Mouse (Mus musculus) heart, postnatal 4 days (tissue): ENCODE results near the gene Gm11492. TPM values are rescaled to one million over a fixed set of nuclear protein-coding genes. Genes with fewer than 3 reads are reported as not detected.

ENCODE experiments used
- DNase-seq: peaks from one replicate; pipeline ENCODE4 v3.0.0; 2021
- total RNA-seq, 2 experiments: library from RNA; stranded (reverse); gene quantifications; 2 replicates each; pipeline ENCODE4 v1.2.3; 2021

Gm11492 gene
- total RNA-seq, 2 experiments from 2014 or later = not detected

DNA sequence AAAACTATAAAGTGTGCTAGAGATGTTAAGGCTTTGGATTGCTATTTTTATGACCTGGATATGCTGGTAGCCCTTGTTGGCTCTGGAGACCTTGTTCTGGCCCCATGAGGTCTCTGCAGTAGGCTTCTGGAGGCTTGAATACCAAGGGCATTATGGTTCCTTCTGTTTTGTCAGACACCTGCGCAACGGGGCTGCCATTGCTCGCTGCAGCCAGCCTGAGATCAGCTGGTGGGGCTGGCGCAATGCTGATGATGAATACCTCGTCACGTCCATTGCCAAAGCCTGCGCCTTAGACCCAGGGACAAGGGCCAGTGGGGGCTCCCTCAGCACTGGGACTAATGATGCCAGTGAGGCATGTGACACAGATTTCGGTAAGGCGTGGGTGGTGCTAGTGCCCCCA lies 35.8 kb downstream of the Gm11492 start:
- no peak for DNase-seq

DNA sequence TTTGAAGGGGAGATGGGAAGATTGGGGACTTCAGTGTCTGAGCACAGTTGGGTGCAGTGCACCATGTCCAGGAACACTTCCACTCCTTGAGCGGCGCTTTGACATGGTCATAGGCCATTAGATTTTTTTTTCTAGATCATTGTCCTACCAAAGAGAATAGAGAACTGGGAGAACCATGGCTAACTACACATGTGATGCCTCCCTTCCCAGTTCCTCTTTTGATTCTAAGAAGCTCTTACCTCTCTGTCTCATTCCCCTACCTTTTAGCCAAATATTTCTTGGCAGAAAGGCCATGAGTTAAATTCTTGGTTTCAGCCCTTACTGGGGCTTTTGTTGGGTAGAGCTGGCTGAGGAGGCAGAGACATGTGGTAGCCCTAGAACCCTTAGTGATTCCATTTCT lies 37.1 kb downstream of the Gm11492 start:
- DNase-seq = no peak

DNA sequence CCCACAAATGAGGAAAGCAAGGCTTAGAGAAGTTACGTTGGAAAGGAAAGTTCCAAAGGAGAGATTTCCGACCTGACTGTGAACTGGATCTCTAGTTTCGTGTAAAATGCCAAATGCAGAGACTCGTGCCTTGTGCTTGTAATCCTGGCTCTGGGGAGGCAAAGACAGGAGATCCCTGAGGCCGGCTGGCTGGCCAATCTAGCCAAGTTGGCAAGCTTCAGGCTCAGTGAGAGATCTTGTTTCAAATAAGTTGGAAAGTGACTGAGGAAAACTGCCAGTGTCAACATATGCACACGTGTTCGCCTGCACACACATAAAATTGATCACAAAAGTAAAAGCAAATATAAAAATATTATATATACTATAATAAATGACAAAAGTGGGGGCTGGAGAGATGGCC lies 42.8 kb downstream of the Gm11492 start:
- DNase-seq = no peak

DNA sequence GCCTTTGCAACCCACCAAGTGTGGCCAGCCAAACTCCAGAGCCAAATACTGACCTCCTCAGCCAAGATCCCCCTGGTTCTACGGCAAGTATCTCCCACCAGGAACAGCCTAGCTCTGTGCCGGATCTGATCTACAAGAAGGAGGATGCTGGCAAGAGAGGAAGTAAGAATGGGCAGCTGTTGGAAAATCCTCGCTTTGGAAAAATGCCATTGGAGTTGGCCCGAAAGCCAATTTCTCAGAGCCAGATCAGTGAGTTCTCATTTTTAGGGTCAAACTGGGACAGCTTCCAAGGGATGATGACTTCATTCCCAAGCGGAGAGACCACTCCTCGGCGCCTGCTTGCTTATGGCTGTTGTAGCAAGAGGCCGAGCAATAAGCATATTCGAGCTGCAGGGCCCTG lies 45.1 kb downstream of the Gm11492 start:
- no peak for DNase-seq

DNA sequence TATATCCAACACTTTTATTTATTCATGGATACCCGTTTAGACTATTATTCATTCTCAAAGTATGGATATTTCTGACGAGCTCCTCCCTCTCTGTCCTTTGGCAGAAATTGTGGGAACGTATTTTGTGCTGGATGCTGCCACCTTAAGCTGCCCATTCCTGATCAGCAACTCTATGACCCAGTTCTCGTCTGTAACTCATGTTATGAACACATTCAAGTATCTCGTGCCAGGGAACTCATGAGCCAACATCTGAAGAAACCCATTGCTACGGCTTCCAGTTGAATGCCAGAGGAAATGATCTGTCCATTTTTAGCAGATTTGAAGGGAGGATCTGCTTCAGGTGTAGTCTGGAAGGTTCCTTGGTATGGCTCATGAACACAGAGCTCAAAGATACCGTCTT lies 47.5 kb downstream of the Gm11492 start:
- DNase-seq = no peak

DNA sequence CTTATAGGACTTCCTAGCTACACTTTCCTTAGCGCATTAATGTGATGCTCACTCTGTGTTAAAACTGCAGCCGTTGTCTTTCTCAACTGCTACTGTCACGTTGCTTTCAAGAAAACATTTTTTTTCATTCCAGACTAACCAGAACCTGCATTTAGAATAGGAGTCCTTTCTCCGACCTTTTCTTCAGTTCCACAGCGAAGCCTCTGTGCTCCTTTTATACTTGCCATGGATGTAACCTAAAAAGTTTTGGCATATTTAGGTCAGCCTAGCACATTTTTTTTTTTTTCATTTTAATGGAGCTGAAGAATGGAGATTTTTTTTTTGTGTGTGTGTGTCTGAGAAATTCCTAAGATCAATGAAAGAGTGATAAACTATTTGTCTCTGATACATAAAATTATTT lies 49.1 kb downstream of the Gm11492 start:
- DNase-seq = no peak

DNA sequence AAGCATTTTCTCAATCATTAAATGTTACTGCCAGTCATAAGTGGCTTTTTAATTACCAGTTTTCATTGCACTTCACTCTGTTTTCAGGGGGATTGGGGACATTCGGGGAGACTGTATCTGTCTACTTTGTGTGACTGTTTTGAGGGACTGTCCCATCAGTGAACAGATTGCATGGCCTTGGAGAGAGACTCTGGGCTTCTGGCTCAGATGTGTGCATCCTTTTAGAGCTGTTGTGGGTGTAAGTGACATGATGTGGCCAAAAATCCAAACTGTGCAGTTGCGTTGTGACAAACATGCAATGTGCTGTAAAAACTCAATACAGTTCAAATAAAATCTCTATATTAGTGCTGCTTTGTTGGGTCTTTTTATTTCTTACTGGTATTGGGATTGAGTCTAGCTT lies 49.5 kb downstream of the Gm11492 start:
- DNase-seq = no peak

DNA sequence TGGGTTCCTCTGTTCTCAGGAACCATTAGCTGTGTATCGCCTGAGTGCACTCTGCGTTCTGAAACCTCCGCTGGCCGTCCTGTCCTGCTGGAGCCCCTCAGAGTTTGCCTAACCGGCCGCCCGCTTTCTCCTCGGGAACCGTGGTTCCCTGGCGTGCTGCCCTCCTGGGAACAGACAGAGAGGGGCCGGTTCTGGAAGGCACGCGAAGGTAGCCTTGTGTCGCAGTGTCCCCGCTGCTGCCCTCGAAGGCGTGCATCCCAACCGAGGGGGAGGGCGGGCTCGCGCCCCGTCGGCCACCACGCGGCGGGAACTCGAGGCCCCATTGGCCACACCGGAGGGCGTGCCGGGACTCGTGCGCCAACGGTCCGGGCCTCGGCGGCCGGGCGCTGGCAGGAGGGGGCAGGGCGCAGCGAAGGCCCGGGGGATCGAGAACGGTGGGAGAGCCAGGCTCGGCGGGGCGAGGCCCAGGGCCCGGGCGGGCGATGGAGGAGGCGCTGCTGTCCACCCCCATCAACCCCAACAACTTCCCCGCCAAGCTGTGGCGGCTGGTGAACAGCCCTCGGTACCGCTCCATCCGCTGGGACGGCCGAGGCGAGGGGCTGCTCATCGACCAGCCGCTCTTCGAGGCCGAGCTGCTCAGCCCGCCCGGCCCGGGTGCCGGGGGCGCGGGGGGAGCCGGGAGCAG lies 50.5 kb downstream of the Gm11492 start, which contains the start of gene Hsf5:
TSS of gene Hsf5 (plus strand) at position 375 of the 685 bp plus-strand sequence.
- no peak for DNase-seq

DNA sequence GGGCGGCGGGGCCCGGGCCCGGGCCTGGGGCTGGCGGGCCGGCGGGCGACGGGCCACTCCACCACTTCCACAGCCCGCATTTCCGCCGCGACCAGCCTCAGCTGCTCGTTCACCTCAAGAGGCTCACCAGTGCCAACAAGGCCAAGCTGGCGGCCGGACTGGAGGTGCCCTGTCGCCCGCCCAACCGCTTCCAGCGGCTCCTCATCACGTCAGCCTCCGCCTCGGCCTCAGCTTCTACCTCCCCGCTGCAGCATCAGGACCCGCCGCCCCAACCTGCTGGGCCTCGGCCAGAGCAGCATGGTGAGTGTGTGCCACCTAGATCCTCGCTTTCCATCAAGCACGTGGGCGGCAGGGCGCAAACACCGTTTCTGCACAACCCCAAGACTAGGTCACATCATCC lies 51.2 kb downstream of the Gm11492 start:
- DNase-seq = no peak

Other genes starting within 250 kb of the Gm11492 start
- 10 to 100 TPM; 18.1 to 18.7 TPM for gene Ppm1e, start 207.6 kb upstream of the Gm11492 start, total RNA-seq
- 10 to 100 TPM; 10.5 to 11.1 TPM for gene Rad51c, start 161.7 kb upstream of the Gm11492 start, total RNA-seq
- not detected for gene Tex14, start 161.6 kb upstream of the Gm11492 start, total RNA-seq
- 10 to 100 TPM; 65.4 to 68.6 TPM for gene Sept4, start 2.2 kb downstream of the Gm11492 start, total RNA-seq
- gene Mtmr4, start 25.5 kb downstream of the Gm11492 start, total RNA-seq = 10 to 100 TPM; 15.2 TPM
- under 1 TPM; 0.09 to 0.10 TPM for gene Hsf5, start 50.5 kb downstream of the Gm11492 start, total RNA-seq
- gene Rnf43, start 96.1 kb downstream of the Gm11492 start, total RNA-seq = under 1 TPM; 0.36 to 0.95 TPM
- 10 to 100 TPM; 47.9 to 49.9 TPM for gene Supt4a, start 170.9 kb downstream of the Gm11492 start, total RNA-seq
- under 1 TPM in 1 of 2 experiments, not detected in 1; 0.07 TPM for gene Tspoap1, start 193.9 kb downstream of the Gm11492 start, total RNA-seq
- gene Mpo, start 226.9 kb downstream of the Gm11492 start, total RNA-seq = under 1 TPM; 0.14 to 0.33 TPM